Mouse (Mus musculus): ENCODE results near the gene Tmem163. TPM values are rescaled to one million over a fixed set of nuclear protein-coding genes. Genes with fewer than 3 reads are reported as not detected.
A peak's percentile ranks its signal among the peaks of the same experiment; 100 is the strongest.

The Tmem163 gene
- polyA plus RNA-seq, 1 experiment from 2014 or later: 31.6 TPM

GRCm38 (mm10) chr1:127696533-127696932, 17.2 kb upstream of the Tmem163 start:
- no peak overlapping the region for H3K4me2 ChIP-seq (ENCODE audit: low read length)
- H3K27ac ChIP-seq (replicated peaks in 1 of 2; ENCODE audit: control insufficient read depth in 1 of 2, insufficient read depth in 1 of 2, low read depth in 2 of 2, low read length in 2 of 2): no peak overlapping the region
- H3K9me3 ChIP-seq (ENCODE audit: control insufficient read depth, low read length): no peaks in the 10 kb centered on the region
- peaks cover 0 to 5% of the 10 kb centered on the region in 2 experiments; a peak in 2 of 4 replicates for H3K4me1 ChIP-seq (ENCODE audit: control insufficient read depth in 2 of 2, insufficient read depth in 2 of 2, low read length in 2 of 2)
- no peak overlapping the region for H3K9ac ChIP-seq (ENCODE audit: low read length)
- no peaks in the 10 kb centered on the region for H3K27me3 ChIP-seq (ENCODE audit: control insufficient read depth, insufficient read depth, low read length)
- H3K4me3 ChIP-seq (ENCODE audit: control insufficient read depth in 1 of 2, insufficient read depth in 1 of 2, low read depth in 1 of 2, low read length in 2 of 2): no peak overlapping the region
- 23% methylated on average over 2 of the region's 2 CpGs for WGBS
- no peaks in the 10 kb centered on the region for H3K36me3 ChIP-seq (ENCODE audit: control insufficient read depth, insufficient read depth, low read length)
- ATAC-seq (ENCODE audit: insufficient number of reproducible peaks, insufficient read depth, low FRiP score, low read depth): no peak

- peak overlapping the region; percentile 100 for H3K4me2 ChIP-seq (ENCODE audit: low read length)
- 0 out of 2 replicates have a peak, but pooled peaks have one; percentile 26 for ATAC-seq (ENCODE audit: insufficient number of reproducible peaks, insufficient read depth, low FRiP score, low read depth)
- 7% methylated on average over 54 of the region's 64 CpGs for whole genome bisulfite sequencing
- H3K4me1 ChIP-seq (ENCODE audit: control insufficient read depth in 2 of 2, insufficient read depth in 2 of 2, low read length in 2 of 2): peaks cover 0 to 7% of the 10 kb centered on the region in 2 experiments; a peak in 3 of 4 replicates
- H3K9me3 ChIP-seq (ENCODE audit: control insufficient read depth, low read length): no peaks in the 10 kb centered on the region
- peaks cover 62% of the 10 kb centered on the region for H3K27me3 ChIP-seq (ENCODE audit: control insufficient read depth, insufficient read depth, low read length)
- H3K4me3 ChIP-seq (ENCODE audit: control insufficient read depth in 1 of 2, insufficient read depth in 1 of 2, low read depth in 1 of 2, low read length in 2 of 2): peak overlapping the region; percentile 58 to 63
- H3K9ac ChIP-seq (ENCODE audit: low read length): peak overlapping the region; percentile 69
- H3K36me3 ChIP-seq (ENCODE audit: control insufficient read depth, insufficient read depth, low read length): no peaks in the 10 kb centered on the region
- H3K27ac ChIP-seq (replicated peaks in 1 of 2; ENCODE audit: control insufficient read depth in 1 of 2, insufficient read depth in 1 of 2, low read depth in 2 of 2, low read length in 2 of 2): no peak overlapping the region
These were observed 1.4 kb downstream of the Tmem163 start for GRCm38 (mm10) chr1:127677661-127678580.

GRCm38 (mm10) chr1:127677131-127677631, 2.2 kb downstream of the Tmem163 start:
- Histone ChIP-seq H3K27ac (replicated peaks in 1 of 2; ENCODE audit: control insufficient read depth in 1 of 2, insufficient read depth in 1 of 2, low read depth in 2 of 2, low read length in 2 of 2) (no peak overlapping the region), H3K4me2 (ENCODE audit: low read length) (peak overlapping the region; percentile 100), H3K9ac (ENCODE audit: low read length) (peak overlapping the region; percentile 69), H3K4me1 (ENCODE audit: control insufficient read depth in 2 of 2, insufficient read depth in 2 of 2, low read length in 2 of 2) (peaks cover 0 to 7% of the 10 kb centered on the region in 2 experiments; a peak in 3 of 4 replicates), H3K4me3 (ENCODE audit: control insufficient read depth in 1 of 2, insufficient read depth in 1 of 2, low read depth in 1 of 2, low read length in 2 of 2) (peak overlapping the region; percentile 58 to 63), H3K36me3 (ENCODE audit: control insufficient read depth, insufficient read depth, low read length) (no peaks in the 10 kb centered on the region), H3K27me3 (ENCODE audit: control insufficient read depth, insufficient read depth, low read length) (peaks cover 62% of the 10 kb centered on the region), H3K9me3 (ENCODE audit: control insufficient read depth, low read length) (no peaks in the 10 kb centered on the region)
- no peak for ATAC-seq (ENCODE audit: insufficient number of reproducible peaks, insufficient read depth, low FRiP score, low read depth)
- WGBS: 2% methylated on average over 44 of the region's 44 CpGs

- Histone ChIP-seq H3K4me1 (ENCODE audit: control insufficient read depth in 2 of 2, insufficient read depth in 2 of 2, low read length in 2 of 2) (peaks cover 0 to 7% of the 10 kb centered on the region in 2 experiments; a peak in 3 of 4 replicates), H3K36me3 (ENCODE audit: control insufficient read depth, insufficient read depth, low read length) (no peaks in the 10 kb centered on the region), H3K4me2 (ENCODE audit: low read length) (peak overlapping the region; percentile 100), H3K4me3 (ENCODE audit: control insufficient read depth in 1 of 2, insufficient read depth in 1 of 2, low read depth in 1 of 2, low read length in 2 of 2) (peak overlapping the region; percentile 58 to 63), H3K27me3 (ENCODE audit: control insufficient read depth, insufficient read depth, low read length) (peaks cover 62% of the 10 kb centered on the region), H3K9ac (ENCODE audit: low read length) (peak overlapping the region; percentile 69), H3K27ac (replicated peaks in 1 of 2; ENCODE audit: control insufficient read depth in 1 of 2, insufficient read depth in 1 of 2, low read depth in 2 of 2, low read length in 2 of 2) (no peak overlapping the region), H3K9me3 (ENCODE audit: control insufficient read depth, low read length) (no peaks in the 10 kb centered on the region)
- no peak for ATAC-seq (ENCODE audit: insufficient number of reproducible peaks, insufficient read depth, low FRiP score, low read depth)
- WGBS: 6% methylated on average over 25 of the region's 25 CpGs
These were observed 2.7 kb downstream of the Tmem163 start for GRCm38 (mm10) chr1:127676516-127677099.

- H3K27me3 ChIP-seq (ENCODE audit: control insufficient read depth, insufficient read depth, low read length): peaks cover 62% of the 10 kb centered on the region
- peaks cover 0 to 7% of the 10 kb centered on the region in 2 experiments; a peak in 3 of 4 replicates for H3K4me1 ChIP-seq (ENCODE audit: control insufficient read depth in 2 of 2, insufficient read depth in 2 of 2, low read length in 2 of 2)
- H3K9ac ChIP-seq (ENCODE audit: low read length): peak overlapping the region; percentile 69; the same call in 1 of the 2 replicates
- H3K4me2 ChIP-seq (ENCODE audit: low read length): peak overlapping the region; percentile 100
- no peak for ATAC-seq (ENCODE audit: insufficient number of reproducible peaks, insufficient read depth, low FRiP score, low read depth)
- peak overlapping the region; percentile 9 to 63; a peak in 3 of 4 replicates for H3K4me3 ChIP-seq (ENCODE audit: control insufficient read depth in 1 of 2, insufficient read depth in 1 of 2, low read depth in 1 of 2, low read length in 2 of 2)
- WGBS: 40% methylated on average over 12 of the region's 12 CpGs
- H3K36me3 ChIP-seq (ENCODE audit: control insufficient read depth, insufficient read depth, low read length): no peaks in the 10 kb centered on the region
- H3K9me3 ChIP-seq (ENCODE audit: control insufficient read depth, low read length): no peaks in the 10 kb centered on the region
- no peak overlapping the region for H3K27ac ChIP-seq (replicated peaks in 1 of 2; ENCODE audit: control insufficient read depth in 1 of 2, insufficient read depth in 1 of 2, low read depth in 2 of 2, low read length in 2 of 2)
These were observed 3.2 kb downstream of the Tmem163 start for GRCm38 (mm10) chr1:127676116-127676515.

- no peaks in the 10 kb centered on the region for H3K36me3 ChIP-seq (ENCODE audit: control insufficient read depth, insufficient read depth, low read length)
- WGBS: 78% methylated on average over 1 of the region's 1 CpGs
- peaks cover 0 to 7% of the 10 kb centered on the region in 2 experiments; a peak in 3 of 4 replicates for H3K4me1 ChIP-seq (ENCODE audit: control insufficient read depth in 2 of 2, insufficient read depth in 2 of 2, low read length in 2 of 2)
- no peaks in the 10 kb centered on the region for H3K9me3 ChIP-seq (ENCODE audit: control insufficient read depth, low read length)
- H3K27me3 ChIP-seq (ENCODE audit: control insufficient read depth, insufficient read depth, low read length): peaks cover 57% of the 10 kb centered on the region
- H3K4me3 ChIP-seq (ENCODE audit: control insufficient read depth in 1 of 2, insufficient read depth in 1 of 2, low read depth in 1 of 2, low read length in 2 of 2): no peak overlapping the region
- H3K9ac ChIP-seq (ENCODE audit: low read length): no peak overlapping the region
- no peak overlapping the region for H3K27ac ChIP-seq (replicated peaks in 1 of 2; ENCODE audit: control insufficient read depth in 1 of 2, insufficient read depth in 1 of 2, low read depth in 2 of 2, low read length in 2 of 2)
- ATAC-seq (ENCODE audit: insufficient number of reproducible peaks, insufficient read depth, low FRiP score, low read depth): no peak
- no peak overlapping the region for H3K4me2 ChIP-seq (ENCODE audit: low read length)
These were observed 4.1 kb downstream of the Tmem163 start for GRCm38 (mm10) chr1:127675253-127675652.

- Histone ChIP-seq H3K27me3 (ENCODE audit: control insufficient read depth, insufficient read depth, low read length) (peaks cover 40% of the 10 kb centered on the region), H3K27ac (replicated peaks in 1 of 2; ENCODE audit: control insufficient read depth in 1 of 2, insufficient read depth in 1 of 2, low read depth in 2 of 2, low read length in 2 of 2) (no peak overlapping the region), H3K9ac (ENCODE audit: low read length) (no peak overlapping the region), H3K4me1 (ENCODE audit: control insufficient read depth in 2 of 2, insufficient read depth in 2 of 2, low read length in 2 of 2) (peaks cover 0 to 7% of the 10 kb centered on the region in 2 experiments; a peak in 3 of 4 replicates), H3K9me3 (ENCODE audit: control insufficient read depth, low read length) (peaks cover 8% of the 10 kb centered on the region), H3K4me3 (ENCODE audit: control insufficient read depth in 1 of 2, insufficient read depth in 1 of 2, low read depth in 1 of 2, low read length in 2 of 2) (no peak overlapping the region), H3K4me2 (ENCODE audit: low read length) (no peak overlapping the region), H3K36me3 (ENCODE audit: control insufficient read depth, insufficient read depth, low read length) (no peaks in the 10 kb centered on the region)
- WGBS: 67% methylated on average over 10 of the region's 10 CpGs
- no peak for ATAC-seq (ENCODE audit: insufficient number of reproducible peaks, insufficient read depth, low FRiP score, low read depth)
These were observed 5.9 kb downstream of the Tmem163 start for GRCm38 (mm10) chr1:127673221-127674050.
